Mouse (Mus musculus) activated CD4-positive, CD25-positive, alpha-beta regulatory T cell, adult 9 weeks (primary cell): ENCODE results near the gene Gm15093. TPM values are rescaled to one million over a fixed set of nuclear protein-coding genes. Genes with fewer than 3 reads are reported as not detected.

ENCODE experiments used
- polyA plus RNA-seq: library from polyadenylated mRNA; unstranded; fragments of 100-300 nt; shearing (Covaris generic); gene quantifications from one replicate; pipeline ENCODE4 v1.2.1, GENCODE M21; 2017

The Gm15093 gene
- polyA plus RNA-seq, result not detected

GRCm38 (mm10) chrX:149272077-149272476, at the start of gene Gm15093:
TSS of gene Gm15093 (plus strand) at chrX:149272377.

Other genes starting within 250 kb of the Gm15093 start
- not detected for gene Ott, start 198.1 kb upstream of the Gm15093 start, polyA plus RNA-seq
- not detected for gene Gm15085, start 175.2 kb downstream of the Gm15093 start, polyA plus RNA-seq